Mouse (Mus musculus) cerebellum, postnatal 10 days (tissue): ENCODE measurements around the gene Nptn.

Experiments
- DNase-seq, 2 experiments: peaks; one replicate each; pipeline ENCODE4 v3.0.0; 2021; ENCODE audit warnings: mixed read lengths in 2 of 2

Nptn gene

GRCm38 (mm10) chr9:58703766-58704165, 121.7 kb downstream of the Nptn start:
- DNase-seq = no peak

GRCm38 (mm10) chr9:58706024-58706423, 124.0 kb downstream of the Nptn start:
- DNase-seq = no peak
